Mouse (Mus musculus) subcutaneous adipose tissue, adult 2 months (tissue): ENCODE measurements around the gene Otub2. TPM values are rescaled to one million over a fixed set of nuclear protein-coding genes. Genes with fewer than 3 reads are reported as not detected.

ENCODE experiments used
- polyA plus RNA-seq: library from polyadenylated mRNA; depleted of rRNA; stranded (reverse); fragments of >200 nt; gene quantifications from 2 replicates; pipeline ENCODE4 v1.2.3, GENCODE M21; 2012; ENCODE audit warnings: low replicate concordance; rRNA removed

Gene Otub2
- polyA plus RNA-seq, result 4.6 and 10.1 TPM in 2 replicates

GRCm38 (mm10) chr12:103388505-103389347 is at the start of gene Otub2:
Otub2 (plus strand) TSS chr12:103388682.

GRCm38 (mm10) chr12:103355746-103356414 is 32.6 kb upstream of the Otub2 start, which contains the start of gene Asb2:
Asb2 (minus strand) TSS chr12:103356001.

GRCm38 (mm10) chr12:103407720-103408119 is 19.2 kb downstream of the Otub2 start, which contains the start of gene 9330161L09Rik:
9330161L09Rik (minus strand) TSS chr12:103407820.

GRCm38 (mm10) chr12:103425729-103426470 is 37.4 kb downstream of the Otub2 start, which contains the start of gene Ddx24:
Ddx24 (minus strand) TSS chr12:103425830.

GRCm38 (mm10) chr12:103433986-103434731 is 45.7 kb downstream of the Otub2 start, which contains the start of gene Ifi27:
Ifi27 (plus strand) TSS chr12:103434211.

GRCm38 (mm10) chr12:103443524-103443923 is 55.0 kb downstream of the Otub2 start, which contains the start of gene Ifi27l2a:
Ifi27l2a (minus strand) TSS chr12:103443680.

Other genes with a start within 250 kb of the Otub2 start
- 0.79 and 3.2 TPM in 2 replicates for gene Prima1, start 146.5 kb upstream of the Otub2 start, polyA plus RNA-seq
- not detected in 2 replicates for gene Fam181a, start 77.7 kb upstream of the Otub2 start, polyA plus RNA-seq
- gene Asb2, start 32.7 kb upstream of the Otub2 start, polyA plus RNA-seq, result 5.1 and 85.1 TPM in 2 replicates
- gene 9330161L09Rik, start 19.1 kb downstream of the Otub2 start, polyA plus RNA-seq, result 0.58 and 0.60 TPM in 2 replicates
- gene Ddx24, start 37.1 kb downstream of the Otub2 start, polyA plus RNA-seq, result 55.1 and 59.5 TPM in 2 replicates
- 804 and 1,594 TPM in 2 replicates for gene Ifi27, start 45.5 kb downstream of the Otub2 start, polyA plus RNA-seq
- 2,878 and 3,647 TPM in 2 replicates for gene Ifi27l2a, start 55.0 kb downstream of the Otub2 start, polyA plus RNA-seq
- 0.14 and 0.18 TPM in 2 replicates for gene Ifi27l2b, start 68.5 kb downstream of the Otub2 start, polyA plus RNA-seq
- gene Ppp4r4, start 143.6 kb downstream of the Otub2 start, polyA plus RNA-seq, result 1.2 and 1.5 TPM in 2 replicates
- not detected in 2 replicates for gene Serpina10, start 242.8 kb downstream of the Otub2 start, polyA plus RNA-seq